Mouse (Mus musculus) kidney, adult 2 months (tissue): ENCODE results near the gene Rpl9-ps6.

ENCODE experiments used
- CTCF ChIP-seq: fragments of 200-500 bp; conservative IDR thresholded peaks from 2 replicates; pipeline ENCODE4 v1.5.1; 2011; ENCODE audit warnings: low read depth, mild to moderate bottlenecking, control low read depth, low read length, moderate library complexity, mixed read lengths; ENCODE audit not compliant: insufficient read depth, insufficient read length
- POLR2A ChIP-seq: fragments of 200-500 bp; IDR thresholded peaks from one replicate; pipeline ENCODE4 v1.6.1; 2011; ENCODE audit warnings: low read depth, low read length, control low read depth

DNA sequence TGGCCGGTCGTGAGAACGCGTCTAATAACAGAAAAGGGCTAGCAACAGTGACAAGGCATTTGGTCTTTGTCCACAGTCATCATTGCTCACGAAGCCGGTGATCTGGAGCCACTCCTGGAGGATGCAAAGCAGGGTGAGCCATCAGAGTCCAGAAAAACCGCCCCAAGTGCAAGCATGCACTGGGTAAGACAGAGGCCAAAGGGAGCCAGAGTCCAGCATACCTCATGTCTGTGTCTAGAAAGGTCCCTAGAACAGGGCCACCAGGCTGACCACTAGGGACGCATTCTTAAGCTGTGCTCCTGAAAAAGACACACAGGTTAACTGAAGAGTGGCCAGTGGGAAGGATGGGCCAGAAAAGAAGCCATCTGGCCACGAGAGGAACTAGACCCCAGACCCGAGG lies 17.4 kb downstream of the Rpl9-ps6 start:
- TF ChIP-seq CTCF: no peak
- no peak for TF ChIP-seq POLR2A
